Mouse (Mus musculus) kidney, postnatal 10 days (tissue): ENCODE measurements around the gene Ptgs1.
A peak's percentile ranks its signal among the peaks of the same experiment; 100 is the strongest.

Source experiments
- DNase-seq: peaks from one replicate; pipeline ENCODE4 v3.0.0; 2021; ENCODE audit warnings: mixed read lengths

Gene Ptgs1

DNA sequence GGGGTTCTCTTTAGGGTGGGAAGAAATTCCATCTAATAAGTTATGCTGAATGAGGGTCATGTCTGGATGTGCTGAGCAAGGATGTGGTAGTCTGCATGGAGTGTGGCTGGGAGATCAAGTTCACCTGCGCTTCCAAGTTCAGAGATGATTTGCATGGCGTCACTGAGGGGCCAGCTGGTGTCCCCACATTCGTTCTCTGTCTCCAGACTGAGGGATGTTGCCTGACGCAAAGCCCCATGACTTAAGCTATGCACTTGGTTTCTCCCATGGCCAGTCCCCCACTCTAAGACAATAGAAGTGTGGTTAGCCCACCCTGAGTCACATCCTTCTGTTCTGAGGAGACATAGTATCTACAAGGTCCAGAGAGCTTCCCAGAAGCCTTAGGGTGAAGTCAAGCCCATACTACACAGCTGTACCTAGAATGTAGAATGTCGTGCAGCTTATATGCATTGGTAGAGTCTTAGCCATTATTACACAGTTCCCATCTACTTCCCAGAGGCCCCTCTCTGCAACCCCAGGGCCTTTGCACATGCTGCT, 15.0 kb upstream of the Ptgs1 start:
- no peak for DNase-seq

DNA sequence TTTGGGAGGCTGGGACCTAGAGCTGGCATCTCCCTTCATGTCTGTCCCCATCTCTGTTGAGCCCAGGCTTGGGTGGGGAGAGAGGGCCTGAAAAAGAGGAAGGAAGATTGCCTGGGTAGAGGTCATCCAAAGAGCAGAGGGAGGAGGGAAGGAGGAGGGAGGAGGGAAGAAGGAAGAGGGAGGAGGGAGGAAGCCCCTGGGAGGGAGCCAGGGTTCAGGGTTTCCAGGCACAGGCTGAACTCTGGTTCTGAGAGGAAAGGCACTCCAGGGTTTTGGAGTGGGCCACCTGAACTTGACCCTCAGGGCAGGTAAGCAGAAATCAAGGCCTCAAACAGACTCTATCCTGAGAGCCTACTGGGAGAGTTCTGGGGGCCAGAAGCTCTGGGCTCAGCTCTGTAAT, 13.7 kb upstream of the Ptgs1 start:
- DNase-seq, result peak; percentile 61

DNA sequence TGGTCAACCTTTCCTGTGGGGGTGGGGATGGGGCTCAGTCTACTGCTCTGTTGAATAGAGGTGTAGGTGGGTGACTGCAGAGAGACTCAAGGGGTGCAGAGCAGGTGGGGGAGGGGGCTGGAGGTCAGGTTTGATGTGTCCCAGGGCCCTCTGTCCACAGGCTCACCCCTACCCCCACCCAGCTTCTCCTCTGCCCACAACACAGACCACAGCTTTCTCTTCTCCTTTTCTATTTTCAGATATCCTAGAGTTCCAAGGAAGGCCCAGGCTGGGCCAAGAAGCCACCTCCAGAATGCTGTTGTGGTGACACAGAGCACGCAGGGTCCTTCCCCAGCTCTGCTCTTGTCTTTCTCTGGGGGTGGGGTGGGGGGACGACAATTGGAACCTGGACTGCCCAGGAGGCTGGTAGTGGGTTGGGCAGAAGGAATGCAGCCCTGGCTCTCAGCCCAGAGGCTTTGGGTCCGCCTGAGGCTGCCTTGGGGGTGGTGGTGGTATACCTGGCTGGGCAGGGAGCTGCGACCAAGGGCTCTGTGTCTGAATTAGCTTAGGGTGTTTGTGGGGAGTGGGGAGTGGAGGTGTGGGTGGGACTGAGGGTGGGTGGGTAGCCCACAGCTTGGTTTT, 13.2 kb upstream of the Ptgs1 start:
- peak; percentile 83 for DNase-seq

DNA sequence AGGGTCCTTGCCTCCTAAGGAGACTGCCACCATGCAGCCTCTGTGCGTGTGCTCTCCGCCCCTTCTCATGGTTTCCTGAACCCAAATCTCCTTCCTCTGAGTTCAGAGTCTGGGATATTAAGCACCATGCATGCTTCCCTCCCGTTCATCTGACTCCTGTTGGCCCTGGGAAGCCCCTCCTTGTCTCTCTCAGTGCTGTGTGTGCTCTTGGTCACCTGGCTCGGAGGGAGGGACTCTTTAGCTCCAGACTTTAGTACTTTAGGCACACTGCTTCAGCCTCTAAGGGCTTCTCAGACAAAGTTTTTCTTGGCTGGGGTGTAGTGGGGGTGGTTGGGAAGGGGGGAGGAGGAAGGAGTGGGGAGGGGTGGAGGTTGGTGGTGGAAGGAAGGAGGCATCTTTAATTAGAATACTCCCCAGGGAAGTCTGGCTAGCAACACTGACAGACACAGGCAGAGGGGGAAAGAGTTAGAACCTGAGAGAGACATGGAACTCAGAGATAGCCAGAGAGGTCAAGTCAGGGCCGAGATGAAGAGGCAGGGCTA, 12.5 kb upstream of the Ptgs1 start:
- peak; percentile 19 for DNase-seq

DNA sequence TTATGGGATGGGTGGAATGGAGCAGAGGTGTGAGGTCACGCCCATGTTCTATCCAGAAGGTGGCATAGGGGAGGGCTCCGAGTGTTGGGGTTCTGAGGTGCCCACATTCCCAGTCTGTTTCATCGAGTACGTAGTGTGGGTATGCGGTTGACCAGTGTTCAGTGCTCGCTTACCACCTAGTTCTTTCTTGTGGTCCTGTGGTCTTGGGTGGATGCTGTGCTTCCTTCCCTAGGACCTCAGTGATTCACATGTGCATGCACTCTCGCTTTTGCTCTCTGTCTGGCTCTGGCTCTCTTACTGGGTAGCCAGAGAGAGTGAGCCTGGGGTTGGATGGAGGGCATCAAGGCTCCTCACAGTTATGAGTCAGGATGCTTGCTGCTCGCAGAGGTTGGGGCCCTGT, 10.1 kb upstream of the Ptgs1 start:
- DNase-seq, result no peak

DNA sequence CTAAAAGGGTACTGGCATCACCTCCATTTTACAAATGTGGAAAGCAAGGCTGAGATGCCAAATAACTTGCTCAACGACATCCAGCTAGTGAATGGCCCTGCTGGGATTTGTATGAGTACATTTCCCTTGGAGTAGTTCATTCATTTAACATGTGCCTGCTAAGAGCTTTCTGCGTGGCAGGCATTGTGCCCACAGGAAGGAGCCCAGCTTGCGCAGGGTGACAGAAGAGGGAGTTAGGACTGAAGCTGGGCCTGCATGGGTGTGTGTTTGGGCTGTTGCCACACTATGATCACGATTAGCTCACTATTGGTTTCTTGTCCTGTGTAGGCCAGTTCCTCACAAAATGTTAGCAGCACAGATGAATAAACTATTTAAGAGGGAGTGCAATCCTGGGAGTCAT, 9.3 kb upstream of the Ptgs1 start:
- DNase-seq, result no peak

DNA sequence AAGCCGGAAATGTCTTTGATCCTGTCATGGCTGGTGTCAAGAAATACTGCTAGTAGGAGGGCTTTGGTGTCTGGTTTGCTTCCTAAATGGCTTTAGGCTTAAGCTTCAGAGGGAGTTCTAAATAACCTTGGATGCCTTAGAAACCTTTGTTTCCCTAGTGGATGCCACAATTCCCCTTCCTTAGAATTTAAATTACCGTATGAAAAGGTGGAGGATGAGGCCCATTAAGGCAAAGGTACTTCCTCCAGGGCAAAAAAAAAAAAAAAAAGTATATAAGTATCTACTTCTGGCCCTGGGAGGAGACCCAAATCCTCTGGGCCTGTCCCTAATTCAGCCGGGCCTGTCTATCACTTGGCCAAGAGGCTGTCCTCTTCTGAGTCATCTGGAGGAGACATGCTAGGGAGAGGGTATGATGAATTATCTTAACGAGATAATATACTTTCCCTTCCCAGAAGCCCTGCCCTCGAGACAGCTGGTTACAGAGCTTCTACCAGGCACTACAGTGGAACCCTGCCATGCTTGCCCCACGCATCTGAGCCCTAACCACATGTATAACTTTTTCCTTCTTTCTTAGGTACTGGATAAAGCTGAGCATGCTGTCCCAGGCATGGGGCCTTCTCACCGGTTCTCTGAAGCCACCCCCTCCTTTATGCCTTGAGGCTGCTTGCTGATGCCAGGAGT, 7.9 kb upstream of the Ptgs1 start:
- no peak for DNase-seq

DNA sequence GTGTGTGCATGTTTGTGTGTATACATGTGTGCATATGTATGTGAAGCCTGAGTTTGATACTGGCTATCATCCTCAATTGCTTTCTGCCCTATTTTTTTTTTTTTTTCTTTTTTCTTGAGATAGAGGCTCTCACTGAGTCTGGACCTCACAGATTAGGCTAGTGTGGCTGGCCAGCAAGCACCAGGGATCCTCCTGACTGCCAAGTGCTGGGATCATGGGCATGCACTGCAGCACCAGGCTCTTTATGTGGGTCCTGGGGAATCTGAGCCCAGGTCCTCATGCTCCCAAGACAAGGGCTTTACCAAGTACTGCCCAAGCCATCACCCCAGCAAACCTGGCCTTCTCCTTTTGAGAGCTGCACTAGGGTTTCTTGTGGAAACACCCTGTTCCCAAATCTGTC, 6.8 kb upstream of the Ptgs1 start:
- no peak for DNase-seq

DNA sequence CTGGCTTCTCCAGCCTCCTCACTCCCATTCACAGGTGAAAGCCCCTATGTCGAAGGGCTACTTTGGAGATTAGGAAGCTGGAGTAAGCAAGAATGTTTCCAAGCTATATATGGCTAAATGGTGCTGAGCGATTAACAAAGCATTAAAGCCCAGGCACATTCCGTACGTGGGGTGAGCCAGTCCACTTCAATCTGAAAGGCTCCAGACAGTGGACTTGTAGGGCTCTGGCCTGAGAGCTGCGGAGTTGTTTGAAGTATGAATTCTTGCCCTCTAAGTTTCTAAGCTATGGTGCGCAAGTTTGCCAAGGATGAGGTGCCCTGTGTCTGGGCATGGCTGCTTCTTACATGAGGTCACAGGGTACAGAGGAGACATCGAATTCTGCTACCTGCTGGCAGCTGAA, 6.1 kb upstream of the Ptgs1 start:
- no peak for DNase-seq

DNA sequence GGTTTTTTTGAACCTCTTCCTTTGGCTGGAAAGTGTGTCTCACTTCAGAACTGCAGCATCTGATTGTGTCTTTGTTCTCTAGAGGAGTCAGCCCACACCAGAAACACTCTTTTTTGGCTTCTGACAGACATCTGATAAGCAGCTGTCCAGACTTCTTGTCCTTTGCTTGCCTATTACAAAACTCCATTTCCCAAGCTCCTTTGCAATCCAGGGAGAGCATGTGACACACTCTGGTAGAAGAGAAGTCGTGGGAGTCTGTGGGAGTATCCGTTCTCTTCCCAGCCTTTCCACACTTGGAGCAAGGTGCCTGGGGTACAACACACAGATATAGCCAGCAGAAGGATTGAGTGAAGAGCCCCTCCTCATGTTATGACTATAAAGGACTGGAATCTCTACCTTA, 5.6 kb upstream of the Ptgs1 start:
- DNase-seq, result no peak

DNA sequence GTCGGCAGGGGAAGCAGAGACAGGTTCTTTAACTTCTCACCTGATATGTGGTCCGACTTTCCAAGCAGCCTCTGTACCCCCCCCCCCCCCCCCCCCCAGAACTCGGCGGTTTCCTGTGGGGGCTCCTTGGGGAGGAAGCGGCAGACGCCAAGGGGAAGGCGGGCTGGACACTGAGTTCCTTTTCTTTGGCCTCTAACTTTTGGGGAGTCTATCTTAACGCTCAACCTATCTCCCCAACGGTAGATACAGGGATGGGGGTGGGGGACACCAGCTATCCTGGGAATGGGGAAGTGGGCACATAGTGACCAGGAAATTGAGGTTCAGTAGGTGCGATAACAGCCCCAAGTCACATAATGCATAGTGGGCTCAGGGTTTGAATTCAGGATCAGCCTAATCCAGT, 741 bp downstream of the Ptgs1 start:
- peak; percentile 36 for DNase-seq

DNA sequence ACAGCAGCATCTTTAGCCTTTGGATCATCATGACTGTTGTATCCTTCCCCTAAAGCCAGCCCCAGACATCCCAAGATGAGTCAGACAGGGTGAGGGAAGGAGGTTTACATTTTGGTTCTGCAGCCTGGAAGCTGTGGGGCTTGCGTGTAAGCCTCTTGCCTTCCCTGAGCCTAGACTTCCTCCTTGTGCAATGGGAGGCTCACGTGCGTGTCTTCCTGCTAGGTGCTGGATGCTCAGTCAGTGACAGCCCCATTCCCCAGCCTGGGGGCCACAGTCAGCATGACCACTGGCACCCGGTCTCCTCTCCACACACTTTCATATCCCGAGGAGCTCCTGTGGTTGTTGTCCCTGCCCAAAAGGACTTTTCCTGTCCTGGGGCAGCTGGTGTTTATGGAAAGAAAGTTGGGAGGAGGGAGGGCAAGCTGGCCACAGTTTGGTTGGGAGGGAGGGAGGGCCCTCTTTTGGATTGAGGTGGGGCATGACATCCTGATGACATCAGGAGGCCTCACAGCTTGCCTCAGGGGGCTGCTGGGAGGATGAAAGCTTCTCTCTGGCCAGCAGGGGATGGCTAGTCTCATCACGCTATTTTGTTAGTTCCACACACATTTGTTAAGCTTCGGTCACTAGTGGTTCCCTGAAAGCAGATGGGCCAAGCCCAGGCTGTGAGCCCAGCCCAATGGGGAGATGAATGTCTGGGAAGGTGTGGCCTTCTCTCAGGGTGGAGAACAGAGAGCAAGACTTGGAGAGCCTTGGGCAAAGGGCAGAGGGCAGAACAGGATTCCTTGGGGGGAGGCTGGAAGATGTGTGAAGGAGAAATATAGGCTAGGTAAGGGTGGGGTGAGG, 4.5 kb downstream of the Ptgs1 start:
- no peak for DNase-seq

DNA sequence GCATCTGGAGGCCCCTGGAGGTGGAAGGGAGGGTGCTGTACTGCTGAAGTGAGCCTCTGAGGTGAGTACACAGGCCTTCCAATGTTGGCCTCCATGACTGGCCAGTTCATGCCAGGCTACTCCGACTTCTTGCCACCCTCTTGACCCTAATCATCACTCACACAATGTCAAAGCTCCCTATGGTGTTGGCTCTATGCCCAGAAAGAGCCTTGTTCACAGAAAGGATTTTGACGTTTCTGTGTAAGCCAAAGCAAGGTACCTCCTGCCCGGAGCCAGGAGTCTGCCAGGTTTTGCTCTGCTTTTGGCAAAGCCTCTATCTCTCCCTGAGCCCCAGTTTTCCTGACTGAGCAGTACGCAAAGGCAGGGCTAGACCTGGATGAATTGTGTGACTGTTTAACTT, 5.7 kb downstream of the Ptgs1 start:
- peak; percentile 53 for DNase-seq

DNA sequence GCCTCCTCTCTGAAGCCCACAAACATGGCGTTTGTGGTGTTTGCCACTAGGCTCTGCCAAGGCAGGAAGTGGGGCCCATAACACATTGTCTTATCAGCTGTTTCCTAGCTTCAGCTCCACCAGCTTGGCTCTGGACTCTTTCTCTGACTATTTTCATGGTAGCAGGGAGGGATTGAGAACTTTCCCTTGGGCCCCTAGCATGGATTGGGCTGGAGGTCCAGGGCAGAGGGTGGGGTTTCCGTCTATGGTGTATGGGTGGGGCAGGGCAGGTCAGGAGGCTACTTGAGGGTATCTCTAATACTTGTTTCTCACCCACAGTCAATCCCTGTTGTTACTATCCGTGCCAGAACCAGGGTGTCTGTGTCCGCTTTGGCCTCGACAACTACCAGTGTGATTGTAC, 6.7 kb downstream of the Ptgs1 start:
- DNase-seq, result no peak

DNA sequence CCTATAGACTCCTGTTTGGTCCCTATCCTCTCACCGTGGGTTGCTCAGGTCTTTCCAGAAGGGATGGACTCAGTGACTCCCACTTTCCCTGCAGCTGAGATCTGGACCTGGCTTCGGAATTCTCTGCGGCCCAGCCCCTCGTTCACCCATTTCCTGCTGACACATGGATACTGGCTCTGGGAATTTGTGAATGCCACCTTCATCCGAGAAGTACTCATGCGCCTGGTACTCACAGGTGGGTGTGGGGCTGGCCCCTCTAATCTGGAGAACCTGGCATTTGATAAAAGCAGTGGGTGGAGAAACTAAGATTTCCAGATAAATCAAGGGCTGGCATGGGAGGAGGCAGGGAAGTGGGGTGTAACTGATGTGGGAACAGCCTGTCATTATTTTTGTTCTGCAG, 7.3 kb downstream of the Ptgs1 start:
- DNase-seq, result no peak

DNA sequence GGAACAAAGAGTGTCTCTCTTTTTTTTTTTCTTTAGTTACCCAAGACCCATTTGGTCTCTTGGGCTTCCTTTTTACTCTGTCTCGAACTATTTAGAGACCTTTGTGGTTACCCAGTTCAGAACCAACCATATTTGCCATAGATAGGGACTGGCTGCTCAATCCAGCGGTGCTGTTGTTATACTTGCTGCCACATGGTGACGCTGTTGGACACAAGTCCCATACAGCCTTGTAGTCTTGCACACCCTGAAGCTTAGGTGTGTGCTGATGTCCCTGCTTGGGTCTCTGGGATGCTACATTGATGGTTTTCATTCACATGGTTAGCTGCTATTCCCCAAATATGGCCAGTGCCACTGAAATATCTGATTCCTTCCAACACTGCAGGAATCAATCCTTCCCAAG, 8.2 kb downstream of the Ptgs1 start:
- DNase-seq, result no peak

DNA sequence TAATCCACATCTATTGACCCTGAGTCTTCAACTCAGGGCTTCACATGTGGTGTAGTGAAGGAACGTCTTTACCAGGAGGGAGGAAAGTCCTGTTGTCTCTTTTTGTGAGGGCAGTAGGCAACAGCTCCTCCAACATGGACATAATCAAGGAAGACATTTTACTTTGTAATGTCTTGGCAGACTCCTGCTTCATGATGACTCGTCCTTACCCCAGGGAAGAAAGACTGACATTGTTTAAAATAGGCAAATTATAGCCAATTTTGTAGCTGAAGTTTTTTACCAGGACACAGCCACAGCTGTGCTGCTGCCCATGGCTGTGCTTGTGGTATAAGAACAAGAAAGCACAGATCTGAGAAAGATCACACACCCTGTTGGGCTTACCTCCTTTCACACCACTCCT, 8.7 kb downstream of the Ptgs1 start:
- DNase-seq, result no peak

DNA sequence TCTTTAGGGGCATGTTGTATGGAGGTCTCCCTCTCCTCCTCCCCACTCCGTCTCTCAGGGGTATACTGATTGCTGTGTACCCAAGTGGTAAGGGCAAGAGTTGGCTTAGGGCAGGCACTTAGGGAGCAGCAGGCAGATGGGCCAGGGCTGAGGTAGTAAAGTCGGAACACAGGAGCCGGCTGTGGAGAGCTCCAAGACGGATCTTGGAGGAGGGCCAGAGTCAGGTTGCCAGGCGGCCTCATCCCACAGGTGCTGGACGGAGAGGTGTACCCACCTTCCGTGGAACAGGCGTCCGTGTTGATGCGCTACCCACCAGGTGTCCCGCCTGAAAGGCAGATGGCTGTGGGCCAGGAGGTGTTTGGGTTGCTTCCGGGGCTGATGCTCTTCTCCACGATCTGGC, 12.3 kb downstream of the Ptgs1 start:
- DNase-seq, result no peak

DNA sequence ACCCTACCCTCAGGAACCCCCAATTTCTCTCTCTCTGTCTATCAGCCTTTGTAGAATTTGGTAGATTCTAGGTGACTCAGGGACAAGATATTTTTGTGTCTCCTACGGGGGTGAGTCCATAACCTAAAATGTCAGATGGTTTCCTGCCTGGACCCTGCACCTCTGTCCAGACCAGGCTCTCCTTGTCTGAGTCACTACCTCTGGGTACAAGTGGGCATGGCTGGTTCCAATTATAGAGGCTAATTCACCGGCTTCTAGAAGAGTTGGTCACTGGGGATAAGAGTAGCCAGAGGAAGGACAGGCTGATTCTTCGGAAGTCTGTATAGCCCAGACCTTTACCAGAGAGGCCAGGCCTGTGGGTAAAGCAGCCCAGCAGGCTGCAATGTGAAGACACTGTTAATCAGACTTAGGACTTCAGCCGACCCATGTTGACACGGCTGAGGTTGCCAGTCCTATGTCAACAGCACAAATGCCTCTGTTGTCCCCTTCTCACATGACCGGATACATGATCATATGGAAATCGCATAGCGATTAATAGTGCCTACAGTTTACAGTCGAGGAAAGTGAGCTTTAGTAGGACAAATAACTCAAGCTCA, 13.2 kb downstream of the Ptgs1 start:
- no peak for DNase-seq

DNA sequence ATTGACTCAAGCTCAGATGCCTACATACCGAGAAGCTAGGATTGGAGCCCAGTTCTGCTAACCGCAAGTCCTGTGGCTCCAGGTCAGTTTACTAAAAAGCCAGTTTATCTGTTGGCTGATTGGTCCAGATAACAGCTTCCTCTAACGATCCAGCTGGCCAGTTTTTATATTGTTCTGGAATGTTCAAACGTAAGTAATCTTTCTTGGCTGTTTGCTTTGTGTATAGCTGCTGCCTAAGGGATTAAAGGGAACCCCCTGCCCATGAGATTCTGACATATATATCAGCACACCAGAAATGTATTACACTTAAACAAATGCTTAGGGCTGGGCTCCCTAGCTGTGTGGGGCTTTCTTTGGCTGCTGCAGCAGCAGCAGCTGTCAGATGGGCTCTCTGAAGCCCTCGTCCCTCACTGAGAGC, 13.7 kb downstream of the Ptgs1 start:
- DNase-seq, result no peak

DNA sequence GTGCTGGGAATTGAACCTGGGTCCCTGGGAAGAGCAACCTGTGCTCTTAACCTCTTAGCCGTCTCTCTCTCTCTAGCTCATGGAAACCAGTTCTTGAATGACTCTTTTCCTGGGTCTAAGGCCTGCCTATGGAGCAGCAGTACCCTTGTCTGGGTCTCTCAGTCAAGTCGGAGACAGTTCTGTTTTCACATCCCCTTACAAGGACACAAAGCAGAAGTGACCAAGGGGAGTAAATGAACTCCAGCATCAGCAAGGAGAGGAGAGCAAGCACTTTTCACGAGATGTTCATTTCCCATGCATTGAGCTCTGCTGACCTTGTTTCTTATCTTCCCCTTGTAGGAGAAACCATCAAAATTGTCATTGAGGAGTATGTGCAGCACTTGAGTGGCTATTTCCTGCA, 14.5 kb downstream of the Ptgs1 start:
- DNase-seq, result no peak

DNA sequence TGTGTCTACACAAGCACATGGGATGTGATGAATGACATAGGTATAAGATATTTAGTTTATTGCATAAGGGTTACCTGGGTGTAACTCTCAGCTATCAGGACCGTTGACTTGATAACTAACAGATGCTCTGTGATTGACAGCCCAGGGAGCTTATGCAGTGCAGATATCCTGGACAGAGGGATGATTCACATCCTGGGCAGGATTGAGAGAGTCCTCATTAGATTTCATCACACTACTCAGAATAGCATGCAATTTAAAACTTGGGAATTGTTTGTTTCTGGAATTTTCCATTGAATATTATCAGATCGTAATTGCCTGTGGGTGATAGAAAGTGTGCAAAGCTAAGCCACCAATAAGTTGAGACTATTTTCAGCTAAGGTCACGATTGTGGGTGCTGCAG, 17.7 kb downstream of the Ptgs1 start:
- no peak for DNase-seq

DNA sequence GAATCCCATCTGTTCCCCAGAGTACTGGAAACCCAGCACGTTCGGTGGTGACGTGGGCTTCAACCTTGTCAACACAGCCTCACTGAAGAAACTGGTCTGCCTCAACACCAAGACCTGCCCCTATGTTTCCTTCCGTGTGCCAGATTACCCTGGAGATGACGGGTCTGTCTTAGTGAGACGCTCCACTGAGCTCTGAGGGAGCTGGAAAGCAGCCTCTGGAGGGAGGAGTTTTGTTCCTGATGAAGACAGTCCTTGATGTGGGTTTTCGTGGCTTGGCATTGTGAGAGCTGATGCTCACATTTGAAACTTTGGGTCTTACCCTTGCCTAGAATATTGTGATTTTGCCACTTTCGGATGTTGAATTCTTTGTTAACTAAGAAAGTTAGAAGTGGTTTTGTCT, 20.9 kb downstream of the Ptgs1 start:
- DNase-seq, result no peak
